Mouse (Mus musculus) limb, embryonic 14.5 days (tissue): Measurements from ENCODE around the gene Snx20. TPM values are rescaled to one million over a fixed set of nuclear protein-coding genes. Genes with fewer than 3 reads are reported as not detected.

Experiments
- ATAC-seq: fragments of 200-750 bp; cut with Nextera tagmentation; 2 replicates; pipeline ENCODE4 v1.8.0; 2017; ENCODE audit warnings: low read depth, moderate number of reproducible peaks, moderate TSS enrichment; ENCODE audit not compliant: low FRiP score
- DNase-seq: peaks from one replicate; pipeline ENCODE4 v3.0.0-alpha.2; 2015; ENCODE audit warnings: low spot score
- H3K27ac ChIP-seq: fragments of 300-500 bp; sonication (generic); replicated peaks from 2 replicates; pipeline ENCODE4 v1.5.1; 2014; ENCODE audit warnings: low read depth, mild to moderate bottlenecking, low read length, moderate library complexity, mixed read lengths
- H3K27me3 ChIP-seq: fragments of 300-500 bp; sonication (generic); 2 replicates; pipeline ENCODE4 v1.6.1; 2014; ENCODE audit warnings: low read length, mixed read lengths; ENCODE audit not compliant: control insufficient read depth, insufficient read depth
- H3K36me3 ChIP-seq: fragments of 300-500 bp; sonication (generic); 2 replicates; pipeline ENCODE4 v1.6.1; 2014; ENCODE audit warnings: mild to moderate bottlenecking, low read length, moderate library complexity, mixed read lengths; ENCODE audit not compliant: control insufficient read depth, insufficient read depth
- H3K4me1 ChIP-seq: fragments of 300-500 bp; sonication (generic); 2 replicates; pipeline ENCODE4 v1.6.1; 2014; ENCODE audit warnings: antibody characterized with exemption, low read length, mixed read lengths; ENCODE audit not compliant: control insufficient read depth, insufficient read depth
- H3K4me2 ChIP-seq: fragments of 300-500 bp; sonication (generic); replicated peaks from 2 replicates; pipeline ENCODE4 v1.6.1; 2014; ENCODE audit warnings: low read depth, mild to moderate bottlenecking, low read length, moderate library complexity; ENCODE audit not compliant: severe bottlenecking
- H3K4me3 ChIP-seq: fragments of 300-500 bp; sonication (generic); replicated peaks from 2 replicates; pipeline ENCODE4 v1.5.1; 2014; ENCODE audit warnings: low read length
- H3K9ac ChIP-seq: fragments of 300-500 bp; sonication (generic); 2 replicates; pipeline ENCODE4 v1.6.1; 2014; ENCODE audit warnings: mild to moderate bottlenecking, low read depth, low read length, moderate library complexity; ENCODE audit not compliant: severe bottlenecking
- H3K9me3 ChIP-seq: fragments of 300-500 bp; sonication (generic); 2 replicates; pipeline ENCODE4 v1.6.1; 2016; ENCODE audit warnings: low read length; ENCODE audit not compliant: control insufficient read depth
- POLR2A ChIP-seq: fragments of 200-500 bp; IDR thresholded peaks from 2 replicates; pipeline ENCODE4 v1.8.0; 2012; ENCODE audit warnings: inconsistent platforms, mild to moderate bottlenecking, moderate library complexity, borderline replicate concordance; ENCODE audit not compliant: insufficient read depth, insufficient read length; ENCODE audit errors: extremely low read depth
- WGBS: fragments of 180-500 bp; shearing (Covaris S2); extraction: QIAGEN DNeasy Blood & Tissue Kit; methylation state at CpG from one replicate; pipeline ENCODE4 v1.1.7; 2014; 5-methylcytosine and 5-hydroxymethylcytosine counted together
- polyA plus RNA-seq, 2 experiments: library from polyadenylated mRNA; depleted of rRNA in 1 of 2; stranded (reverse) in 1 of 2; unstranded in 1 of 2; fragments of >200 nt; fragmentation: Nextera tagmentation in 1 of 2; extraction: Ambion mirVana in 1 of 2; gene quantifications; 2 replicates each; pipeline versions ENCODE4 v1.2.1 to v1.2.3; 2012 to 2014

The Snx20 gene
- polyA plus RNA-seq, 2 experiments: 1.9 to 2.4 TPM

- peak overlapping the region; percentile 55 for H3K4me3 ChIP-seq
- H3K27ac ChIP-seq: peak overlapping the region; percentile 52; the same call in 1 of the 2 replicates
- H3K4me1 ChIP-seq: peaks cover 9% of the 10 kb centered on the region
- H3K36me3 ChIP-seq: no peaks in the 10 kb centered on the region
- TF ChIP-seq POLR2A: 0 out of 2 replicates have a peak, but pooled peaks have one; percentile 43
- H3K27me3 ChIP-seq: 0 out of 2 replicates have a peak, but pooled peaks cover 6% of the 10 kb centered on the region
- 1% methylated on average over 73 of the region's 105 CpGs for WGBS
- H3K4me2 ChIP-seq: peak overlapping the region; percentile 83
- H3K9ac ChIP-seq: peak overlapping the region; percentile 72
- peak; percentile 87 for ATAC-seq
- peak; percentile 89 for DNase-seq
- no peaks in the 10 kb centered on the region for H3K9me3 ChIP-seq
These were observed 8.5 kb downstream of the Snx20 start for GRCm38 (mm10) chr8:88627265-88627991.

DNA sequence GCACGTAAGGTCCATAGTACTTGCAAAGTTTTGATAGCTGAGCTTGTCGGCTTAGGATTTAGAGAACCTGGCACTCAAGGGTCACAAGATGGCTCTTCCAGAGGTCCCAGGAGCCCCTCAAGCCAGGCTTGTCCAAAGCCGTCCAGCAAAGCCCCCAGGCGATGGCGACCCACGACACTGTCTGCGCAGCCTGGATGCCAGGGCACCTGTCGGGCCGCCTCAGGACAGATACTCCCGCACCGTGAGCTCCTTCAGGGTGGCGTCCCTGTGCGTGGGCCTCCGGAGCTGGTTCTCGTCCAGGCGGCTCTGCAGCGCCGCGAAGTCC is 9.0 kb downstream of the Snx20 start:
- H3K4me1 ChIP-seq: peaks cover 9% of the 10 kb centered on the region
- H3K9ac ChIP-seq: peak overlapping the region; percentile 72
- ATAC-seq: no peak
- H3K27me3 ChIP-seq: 0 out of 2 replicates have a peak, but pooled peaks cover 6% of the 10 kb centered on the region
- peak overlapping the region; percentile 55 for H3K4me3 ChIP-seq
- H3K36me3 ChIP-seq: no peaks in the 10 kb centered on the region
- no peaks in the 10 kb centered on the region for H3K9me3 ChIP-seq
- no peak for TF ChIP-seq POLR2A
- no peak for DNase-seq
- WGBS: 17% methylated on average over 15 of the region's 19 CpGs
- peak overlapping the region; percentile 83 for H3K4me2 ChIP-seq
- no peak overlapping the region for H3K27ac ChIP-seq

GRCm38 (mm10) chr8:88626433-88626832 is 9.5 kb downstream of the Snx20 start:
- H3K4me1 ChIP-seq: peaks cover 9% of the 10 kb centered on the region

DNA sequence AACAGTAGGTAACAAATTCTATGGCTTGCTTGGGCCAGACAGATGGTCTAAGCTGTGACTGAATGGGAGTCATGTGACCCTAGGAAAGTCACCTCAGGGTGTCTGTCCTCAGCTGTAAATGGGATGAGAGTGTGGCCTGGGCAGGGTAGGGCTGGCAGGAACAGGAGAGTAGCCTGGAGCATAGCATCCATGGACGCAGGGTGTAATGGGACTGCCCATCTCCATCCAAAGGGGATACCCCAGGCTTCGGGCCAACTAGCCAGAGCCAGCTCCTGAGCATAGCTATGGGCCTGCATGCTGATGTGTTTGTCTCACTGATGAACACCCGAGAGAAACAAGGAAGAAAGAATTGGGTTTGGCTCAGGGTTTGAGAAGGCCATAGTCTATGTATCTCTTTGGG is 11.7 kb downstream of the Snx20 start:
- Histone ChIP-seq H3K4me1 (peaks cover 9% of the 10 kb centered on the region), H3K4me3 (no peak overlapping the region), H3K36me3 (no peaks in the 10 kb centered on the region), H3K27me3 (0 out of 2 replicates have a peak, but pooled peaks cover 6% of the 10 kb centered on the region), H3K27ac (no peak overlapping the region), H3K4me2 (no peak overlapping the region), H3K9me3 (no peaks in the 10 kb centered on the region), H3K9ac (no peak overlapping the region)
- 82% methylated on average over 3 of the region's 3 CpGs for WGBS
- ATAC-seq (no peak), DNase-seq (no peak)
- no peak for TF ChIP-seq POLR2A

More at GRCm38 (mm10) chr8:88626433-88626832, 9.5 kb downstream of the Snx20 start:
- H3K9me3 ChIP-seq: no peaks in the 10 kb centered on the region
- TF ChIP-seq POLR2A: no peak
- 69% methylated on average over 3 of the region's 3 CpGs for WGBS
- H3K27ac ChIP-seq: no peak overlapping the region
- no peak overlapping the region for H3K9ac ChIP-seq
- no peak for ATAC-seq
- H3K36me3 ChIP-seq: no peaks in the 10 kb centered on the region
- no peak for DNase-seq
- no peak overlapping the region for H3K4me3 ChIP-seq
- H3K4me2 ChIP-seq: no peak overlapping the region
- H3K27me3 ChIP-seq: 0 out of 2 replicates have a peak, but pooled peaks cover 6% of the 10 kb centered on the region

DNA sequence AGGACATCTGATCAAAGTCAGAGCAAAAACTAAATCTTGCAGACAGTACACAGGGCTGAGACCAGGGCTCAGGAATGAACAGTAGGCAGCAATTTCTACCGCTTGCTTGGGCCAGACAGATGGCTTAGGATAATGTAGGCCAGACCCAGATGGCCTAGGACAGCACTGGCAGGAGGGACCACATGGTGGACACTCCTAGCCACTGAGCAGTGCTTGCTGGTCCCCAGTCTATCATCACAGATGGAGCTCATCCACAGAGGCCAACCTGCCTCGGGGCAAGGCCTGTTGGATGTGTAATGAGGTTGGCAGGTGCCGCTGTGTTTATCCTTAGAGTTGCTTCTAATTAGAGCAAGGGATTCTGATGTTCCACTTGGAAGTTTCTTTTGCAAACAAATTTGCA is 12.6 kb downstream of the Snx20 start:
- ATAC-seq (no peak), DNase-seq (no peak)
- WGBS: 71% methylated on average over 3 of the region's 3 CpGs
- TF ChIP-seq POLR2A: no peak
- Histone ChIP-seq H3K4me3 (no peak overlapping the region), H3K27me3 (0 out of 2 replicates have a peak, but pooled peaks cover under 1% of the 10 kb centered on the region), H3K9me3 (no peaks in the 10 kb centered on the region), H3K9ac (no peak overlapping the region), H3K27ac (no peak overlapping the region), H3K4me2 (no peak overlapping the region), H3K4me1 (peaks cover 8% of the 10 kb centered on the region), H3K36me3 (no peaks in the 10 kb centered on the region)
